Mouse (Mus musculus) E14TG2a.4 (cell line): Measurements from ENCODE around the gene Apoa2.

Source experiments
- CTCF ChIP-seq: conservative IDR thresholded peaks from 2 replicates; pipeline ENCODE4 v1.5.1; 2014; ENCODE audit warnings: low read length
- POU5F1 ChIP-seq: IDR thresholded peaks from 2 replicates; pipeline ENCODE4 v1.6.1; 2014; ENCODE audit warnings: low read length, borderline replicate concordance

- TF ChIP-seq CTCF: no peak
- TF ChIP-seq POU5F1: no peak
These were observed 31.4 kb downstream of the Apoa2 start for GRCm38 (mm10) chr1:171256095-171256818.
